Mouse (Mus musculus) retina, postnatal 1 day (tissue): Measurements from ENCODE around the gene Wbp1.

Experiments used
- DNase-seq: peaks from one replicate; pipeline ENCODE4 v3.0.0-alpha.2; 2012

The Wbp1 gene

GRCm38 (mm10) chr6:83138056-83138455 lies 16.7 kb upstream of the Wbp1 start:
- peak; percentile 81 for DNase-seq

GRCm38 (mm10) chr6:83137576-83137950 lies 16.2 kb upstream of the Wbp1 start:
- DNase-seq: peak; percentile 87

GRCm38 (mm10) chr6:83136881-83137575 lies 15.7 kb upstream of the Wbp1 start:
- peak; percentile 83 for DNase-seq

- no peak for DNase-seq
Observed at GRCm38 (mm10) chr6:83136291-83136880, 15.0 kb upstream of the Wbp1 start.

- DNase-seq: no peak
Observed at GRCm38 (mm10) chr6:83135571-83136161, 14.3 kb upstream of the Wbp1 start.

- DNase-seq: no peak
Observed at GRCm38 (mm10) chr6:83134951-83135513, 13.7 kb upstream of the Wbp1 start, which contains the start of gene Rtkn. TSS of gene Rtkn (plus strand) at chr6:83135463.

GRCm38 (mm10) chr6:83134226-83134625 lies 12.9 kb upstream of the Wbp1 start:
- DNase-seq: no peak

- no peak for DNase-seq
Observed at GRCm38 (mm10) chr6:83132176-83132919, 11.0 kb upstream of the Wbp1 start.

GRCm38 (mm10) chr6:83131469-83132034 lies 10.2 kb upstream of the Wbp1 start:
- DNase-seq: no peak

GRCm38 (mm10) chr6:83127419-83127818 lies 6.1 kb upstream of the Wbp1 start:
- no peak for DNase-seq

GRCm38 (mm10) chr6:83125331-83125730 lies 4.0 kb upstream of the Wbp1 start, which contains the start of gene Ino80b:
TSS of gene Ino80b (minus strand) at chr6:83125431.
- DNase-seq: no peak

- peak; percentile 98 for DNase-seq
Observed at GRCm38 (mm10) chr6:83124851-83125312, 3.5 kb upstream of the Wbp1 start.

GRCm38 (mm10) chr6:83122961-83123360 lies 1.6 kb upstream of the Wbp1 start:
- DNase-seq: no peak

GRCm38 (mm10) chr6:83121863-83122710 lies 728 bp upstream of the Wbp1 start:
- DNase-seq: no peak

- DNase-seq: no peak
Observed at GRCm38 (mm10) chr6:83119734-83120051, 1.7 kb downstream of the Wbp1 start.

- no peak for DNase-seq
Observed at GRCm38 (mm10) chr6:83118825-83119733, 2.3 kb downstream of the Wbp1 start.

- no peak for DNase-seq
Observed at GRCm38 (mm10) chr6:83118369-83118768, 3.0 kb downstream of the Wbp1 start.

- DNase-seq: no peak
Observed at GRCm38 (mm10) chr6:83117616-83118015, 3.7 kb downstream of the Wbp1 start.

- no peak for DNase-seq
Observed at GRCm38 (mm10) chr6:83117165-83117438, 4.3 kb downstream of the Wbp1 start.

- no peak for DNase-seq
Observed at GRCm38 (mm10) chr6:83116373-83117164, 4.8 kb downstream of the Wbp1 start.
